Mouse (Mus musculus) heart, embryonic 12.5 days (tissue): Measurements from ENCODE around the gene Mettl7a3. TPM values are rescaled to one million over a fixed set of nuclear protein-coding genes. Genes with fewer than 3 reads are reported as not detected.
"Not testable (repeated sequence)": the region's sequence is repeated elsewhere in the genome, so short reads cannot be mapped to it uniquely, and the experiment has no call there.

Source experiments
- ATAC-seq: fragments of 200-750 bp; cut with Nextera tagmentation; 2 replicates; pipeline ENCODE4 v1.8.0; 2017; ENCODE audit warnings: moderate TSS enrichment, moderate library complexity; ENCODE audit not compliant: insufficient number of reproducible peaks, low FRiP score
- H3K27ac ChIP-seq: fragments of 300-500 bp; sonication (generic); 2 replicates; pipeline ENCODE4 v1.5.1; 2016; ENCODE audit warnings: mild to moderate bottlenecking, moderate library complexity; ENCODE audit not compliant: poor library complexity, severe bottlenecking
- H3K27me3 ChIP-seq: fragments of 300-500 bp; sonication (generic); replicated peaks from 2 replicates; pipeline ENCODE4 v1.6.1; 2016; ENCODE audit warnings: mild to moderate bottlenecking, moderate library complexity
- H3K36me3 ChIP-seq: fragments of 300-500 bp; sonication (generic); 2 replicates; pipeline ENCODE4 v1.6.1; 2016; ENCODE audit warnings: mild to moderate bottlenecking, moderate library complexity
- H3K4me1 ChIP-seq: fragments of 300-500 bp; sonication (generic); replicated peaks from 2 replicates; pipeline ENCODE4 v1.6.1; 2016; ENCODE audit warnings: mild to moderate bottlenecking
- H3K4me2 ChIP-seq: fragments of 300-500 bp; sonication (generic); 2 replicates; pipeline ENCODE4 v1.6.1; 2016; ENCODE audit warnings: mild to moderate bottlenecking, moderate library complexity
- H3K4me3 ChIP-seq: fragments of 300-500 bp; sonication (generic); 2 replicates; pipeline ENCODE4 v1.5.1; 2016; ENCODE audit warnings: mild to moderate bottlenecking
- H3K9ac ChIP-seq: fragments of 300-500 bp; sonication (generic); 2 replicates; pipeline ENCODE4 v1.6.1; 2016; ENCODE audit warnings: mild to moderate bottlenecking, moderate library complexity
- H3K9me3 ChIP-seq: fragments of 300-500 bp; sonication (generic); replicated peaks from 2 replicates; pipeline ENCODE4 v1.6.1; 2016; ENCODE audit warnings: mild to moderate bottlenecking, moderate library complexity
- WGBS: fragments of 180-500 bp; shearing (Covaris S2); methylation state at CpG from one replicate; pipeline ENCODE4 v1.1.7; 2016; 5-methylcytosine and 5-hydroxymethylcytosine counted together
- polyA plus RNA-seq: library from polyadenylated mRNA; unstranded; fragments of >200 nt; fragmentation: Nextera tagmentation; extraction: Ambion mirVana; gene quantifications from 2 replicates; pipeline ENCODE4 v1.2.1, GENCODE M21; 2016

Gene Mettl7a3
- polyA plus RNA-seq, 1 experiment from 2014 or later: not detected

GRCm38 (mm10) chr15:100330739-100331138, 4.0 kb upstream of the Mettl7a3 start:
- ATAC-seq: no peak
- H3K9ac ChIP-seq: no peak overlapping the region
- H3K9me3 ChIP-seq: no peaks in the 10 kb centered on the region
- 86% methylated on average over 7 of the region's 7 CpGs for WGBS
- H3K27me3 ChIP-seq: no peaks in the 10 kb centered on the region
- no peaks in the 10 kb centered on the region for H3K36me3 ChIP-seq
- no peak overlapping the region for H3K4me3 ChIP-seq
- no peak overlapping the region for H3K27ac ChIP-seq
- no peaks in the 10 kb centered on the region for H3K4me1 ChIP-seq
- H3K4me2 ChIP-seq: no peak overlapping the region

GRCm38 (mm10) chr15:100332077-100332961, 2.4 kb upstream of the Mettl7a3 start:
- H3K9ac ChIP-seq, H3K4me1 ChIP-seq, H3K4me3 ChIP-seq, H3K27ac ChIP-seq, ATAC-seq, H3K27me3 ChIP-seq, H3K4me2 ChIP-seq, H3K9me3 ChIP-seq, H3K36me3 ChIP-seq: not testable (repeated sequence)
- 47% methylated on average over 3 of the region's 10 CpGs for WGBS

GRCm38 (mm10) chr15:100337328-100337727, 2.6 kb downstream of the Mettl7a3 start:
- H3K4me1 ChIP-seq, H3K4me3 ChIP-seq, ATAC-seq, H3K27me3 ChIP-seq, H3K27ac ChIP-seq, H3K36me3 ChIP-seq, H3K9me3 ChIP-seq, H3K9ac ChIP-seq, H3K4me2 ChIP-seq: not testable (repeated sequence)

GRCm38 (mm10) chr15:100337847-100338246, 3.1 kb downstream of the Mettl7a3 start:
- H3K36me3 ChIP-seq, H3K27me3 ChIP-seq, ATAC-seq, H3K9ac ChIP-seq, H3K27ac ChIP-seq, H3K4me2 ChIP-seq, H3K4me3 ChIP-seq, H3K4me1 ChIP-seq, H3K9me3 ChIP-seq: not testable (repeated sequence)
- 36% methylated on average over 10 of the region's 10 CpGs for WGBS

GRCm38 (mm10) chr15:100341314-100341980, 6.7 kb downstream of the Mettl7a3 start:
- H3K27ac ChIP-seq, H3K36me3 ChIP-seq, H3K4me3 ChIP-seq, H3K9me3 ChIP-seq, H3K9ac ChIP-seq, H3K4me2 ChIP-seq, H3K4me1 ChIP-seq, H3K27me3 ChIP-seq, ATAC-seq: not testable (repeated sequence)
- WGBS: 82% methylated on average over 5 of the region's 5 CpGs

GRCm38 (mm10) chr15:100345484-100345883, 10.8 kb downstream of the Mettl7a3 start:
- Histone ChIP-seq H3K4me3 (no peak overlapping the region), H3K27ac (no peak overlapping the region)
- no peak for ATAC-seq

GRCm38 (mm10) chr15:100346761-100347160, 12.0 kb downstream of the Mettl7a3 start:
- no peaks in the 10 kb centered on the region for H3K36me3 ChIP-seq

More at GRCm38 (mm10) chr15:100345484-100345883, 10.8 kb downstream of the Mettl7a3 start:
- peaks cover 16% of the 10 kb centered on the region for H3K4me1 ChIP-seq
- H3K27me3 ChIP-seq: no peaks in the 10 kb centered on the region
- H3K36me3 ChIP-seq: no peaks in the 10 kb centered on the region
- H3K9ac ChIP-seq: no peak overlapping the region
- H3K4me2 ChIP-seq: no peak overlapping the region
- H3K9me3 ChIP-seq: peaks cover 3% of the 10 kb centered on the region; the same call in 1 of the 2 replicates

GRCm38 (mm10) chr15:100349496-100349895, 14.8 kb downstream of the Mettl7a3 start:
- H3K36me3 ChIP-seq: no peaks in the 10 kb centered on the region
- peaks cover 3% of the 10 kb centered on the region; the same call in 1 of the 2 replicates for H3K9me3 ChIP-seq
- 0 out of 2 replicates have a peak overlapping the region, but pooled peaks have one; percentile 33 for H3K27ac ChIP-seq
- no peak for ATAC-seq
- no peak overlapping the region for H3K9ac ChIP-seq
- peaks cover 28% of the 10 kb centered on the region for H3K4me1 ChIP-seq
- H3K27me3 ChIP-seq: no peaks in the 10 kb centered on the region
- WGBS: 17% methylated on average over 2 of the region's 2 CpGs
- no peak overlapping the region for H3K4me2 ChIP-seq
- no peak overlapping the region for H3K4me3 ChIP-seq

More at GRCm38 (mm10) chr15:100346761-100347160, 12.0 kb downstream of the Mettl7a3 start:
- Histone ChIP-seq H3K4me1 (peaks cover 25% of the 10 kb centered on the region), H3K9ac (no peak overlapping the region), H3K27ac (no peak overlapping the region), H3K4me2 (no peak overlapping the region), H3K9me3 (peaks cover 3% of the 10 kb centered on the region; the same call in 1 of the 2 replicates), H3K27me3 (no peaks in the 10 kb centered on the region), H3K4me3 (no peak overlapping the region)
- WGBS: 72% methylated on average over 14 of the region's 14 CpGs
- no peak for ATAC-seq

GRCm38 (mm10) chr15:100351501-100352060, 16.9 kb downstream of the Mettl7a3 start:
- Histone ChIP-seq H3K4me2 (no peak overlapping the region), H3K4me1 (peaks cover 28% of the 10 kb centered on the region), H3K9me3 (0 out of 2 replicates have a peak, but pooled peaks cover 3% of the 10 kb centered on the region), H3K36me3 (no peaks in the 10 kb centered on the region), H3K9ac (no peak overlapping the region), H3K27ac (peak overlapping the region; percentile 39; the same call in 1 of the 2 replicates), H3K4me3 (no peak overlapping the region), H3K27me3 (no peaks in the 10 kb centered on the region)
- ATAC-seq: no peak
- 48% methylated on average over 6 of the region's 6 CpGs for WGBS

- no peak for ATAC-seq
- WGBS: 82% methylated on average over 10 of the region's 10 CpGs
These were observed 18.1 kb downstream of the Mettl7a3 start, which contains the start of the genes Methig1 and Mettl7a2 for GRCm38 (mm10) chr15:100352711-100353250. Gene Methig1 (plus strand): TSS chr15:100353149. Gene Mettl7a2 (plus strand): TSS chr15:100353200.

GRCm38 (mm10) chr15:100353399-100353798, 18.7 kb downstream of the Mettl7a3 start:
- not testable (repeated sequence) for H3K9ac ChIP-seq, H3K27ac ChIP-seq, H3K9me3 ChIP-seq, ATAC-seq, H3K4me2 ChIP-seq, H3K4me3 ChIP-seq, H3K36me3 ChIP-seq, H3K27me3 ChIP-seq
- 84% methylated on average over 18 of the region's 22 CpGs for WGBS
- H3K4me1 ChIP-seq: peaks cover 28% of the 10 kb centered on the region

More at GRCm38 (mm10) chr15:100352711-100353250, 18.1 kb downstream of the Mettl7a3 start, which contains the start of the genes Methig1 and Mettl7a2:
- no peaks in the 10 kb centered on the region for H3K36me3 ChIP-seq
- peaks cover 28% of the 10 kb centered on the region for H3K4me1 ChIP-seq
- H3K4me3 ChIP-seq: no peak within 1 kb of the TSS
- no peak within 1 kb of the TSS for H3K9ac ChIP-seq
- no peaks in the 10 kb centered on the region for H3K27me3 ChIP-seq
- no peak within 1 kb of the TSS for H3K27ac ChIP-seq
- H3K4me2 ChIP-seq: no peak within 1 kb of the TSS
- no peaks in the 10 kb centered on the region for H3K9me3 ChIP-seq
